Mouse (Mus musculus): ENCODE measurements at regions not wholly inside any gene's neighbourhood (a gene's known extent, or its start where the extent isn't known, plus 50 kb on each side); places are given as distances from the start of the nearest gene placed in this dataset.
A peak's percentile ranks its signal among the peaks of the same experiment; 100 is the strongest.

DNA sequence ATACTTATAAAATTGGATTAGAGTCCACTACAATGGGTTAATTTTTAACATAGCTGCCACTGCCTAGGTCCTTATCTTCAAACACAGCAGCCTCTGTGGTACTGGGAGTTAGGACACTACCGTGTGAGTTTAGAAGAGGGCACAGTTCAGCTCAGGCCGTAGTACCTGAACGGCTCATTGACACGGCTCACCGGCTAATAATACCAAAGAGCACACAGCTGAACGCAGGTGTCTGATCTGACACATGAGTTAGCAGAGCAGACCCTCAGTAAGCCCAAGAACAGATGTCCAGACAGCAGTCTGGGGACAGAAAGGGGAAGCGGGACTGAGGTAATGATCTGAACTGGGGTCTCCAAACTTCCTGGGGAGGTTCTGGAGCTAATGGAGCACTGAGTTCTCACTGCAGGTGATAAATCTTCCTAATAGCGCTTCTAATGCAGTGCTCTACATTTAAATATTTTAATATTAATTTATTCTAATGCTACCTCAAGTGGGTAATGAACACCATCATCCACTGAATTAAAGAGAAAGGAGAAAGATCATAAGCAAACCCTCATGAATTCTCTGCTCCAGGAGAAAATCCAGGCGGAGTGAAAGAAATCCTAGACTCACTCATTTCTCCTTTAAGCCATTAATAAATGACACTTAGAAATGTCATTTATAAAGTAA is 90.8 kb upstream of the Rapgef5 start:
- no peak for DNase-seq (ENCODE audit: extremely low spot score in 1 of 2, low spot score in 1 of 2)

DNA sequence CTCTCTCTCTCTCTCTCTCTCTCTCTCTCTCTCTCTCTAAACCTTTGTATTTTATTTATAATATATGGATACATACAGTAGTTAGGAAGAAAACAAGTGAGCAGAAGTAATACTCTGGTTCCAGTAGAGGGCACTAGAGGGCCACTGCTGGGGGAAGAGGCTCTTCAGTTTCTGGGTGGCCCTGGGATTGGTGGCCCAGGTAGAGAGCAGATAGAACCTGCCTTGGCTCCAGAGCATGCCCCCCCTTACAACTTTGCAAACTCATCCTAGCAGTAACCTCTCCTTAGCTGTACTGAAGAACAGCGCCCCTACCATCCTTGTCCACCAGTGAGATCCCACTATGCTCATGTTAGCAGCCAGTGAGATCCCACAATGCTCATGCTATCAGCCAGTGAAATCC is 88.8 kb upstream of the Rapgef5 start:
- DNase-seq (ENCODE audit: extremely low spot score in 1 of 2, low spot score in 1 of 2): peak in 1 of 2 experiments; percentile 53

DNA sequence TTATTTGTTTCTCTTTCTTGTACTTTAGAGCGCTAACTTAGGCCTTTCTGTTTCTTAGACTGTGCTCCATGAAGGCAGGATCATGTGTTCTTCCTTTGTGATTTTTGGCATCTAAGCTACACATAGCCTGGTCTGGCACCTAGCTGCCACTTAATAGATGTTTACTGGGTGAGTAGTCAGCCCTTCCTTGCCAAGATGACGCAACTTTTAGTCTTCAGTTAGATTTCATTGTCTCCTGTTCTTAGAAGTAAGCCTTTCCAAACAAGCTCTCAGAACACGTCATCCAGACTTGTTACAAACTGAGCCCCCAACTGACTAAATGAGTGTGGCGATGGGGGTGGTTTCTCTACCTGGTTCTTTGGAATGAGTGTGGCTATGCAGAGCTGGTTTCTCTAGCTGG is 85.4 kb upstream of the Rapgef5 start:
- no peak for DNase-seq (ENCODE audit: extremely low spot score in 1 of 2, low spot score in 1 of 2)

DNA sequence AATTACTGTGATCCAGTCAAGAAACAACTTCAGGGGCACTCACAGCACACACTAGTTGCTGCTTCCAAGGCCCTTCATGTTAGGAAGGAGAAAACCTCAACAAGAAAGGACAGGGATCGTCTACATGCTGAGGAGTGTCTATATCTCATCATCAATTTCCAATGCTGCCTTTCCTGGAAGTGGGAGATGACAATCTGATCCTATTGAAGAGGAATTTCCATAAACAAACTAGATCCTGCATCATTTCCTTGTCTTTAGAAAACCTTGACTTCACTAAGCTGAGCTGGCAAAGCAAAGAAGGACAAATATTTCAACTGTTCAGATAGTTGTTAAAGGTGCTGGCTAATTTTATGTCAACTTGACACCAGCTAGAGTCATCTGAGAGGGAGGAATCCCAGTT is 83.5 kb upstream of the Rapgef5 start:
- no peak for DNase-seq (ENCODE audit: extremely low spot score in 1 of 2, low spot score in 1 of 2)

DNA sequence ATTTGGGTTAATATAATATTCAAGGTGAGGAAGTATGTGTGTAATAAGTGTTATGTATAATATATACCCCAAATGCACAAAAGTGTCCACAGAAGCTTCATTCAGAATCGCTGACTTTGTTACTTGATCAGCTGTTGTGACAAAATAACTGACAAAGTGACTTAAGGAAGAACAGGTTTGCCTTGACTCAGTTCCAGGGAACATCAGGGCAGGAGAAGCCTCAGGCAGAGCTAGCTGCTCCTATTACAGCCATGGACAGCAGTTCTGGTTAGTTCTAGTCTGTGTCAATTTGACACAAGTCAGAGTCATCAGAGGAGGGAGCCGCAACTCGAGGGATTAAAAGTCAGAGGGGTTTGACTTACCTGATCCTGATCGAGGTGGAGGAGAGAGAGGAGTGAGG is 79.3 kb upstream of the Rapgef5 start:
- DNase-seq (ENCODE audit: extremely low spot score in 1 of 2, low spot score in 1 of 2): no peak

DNA sequence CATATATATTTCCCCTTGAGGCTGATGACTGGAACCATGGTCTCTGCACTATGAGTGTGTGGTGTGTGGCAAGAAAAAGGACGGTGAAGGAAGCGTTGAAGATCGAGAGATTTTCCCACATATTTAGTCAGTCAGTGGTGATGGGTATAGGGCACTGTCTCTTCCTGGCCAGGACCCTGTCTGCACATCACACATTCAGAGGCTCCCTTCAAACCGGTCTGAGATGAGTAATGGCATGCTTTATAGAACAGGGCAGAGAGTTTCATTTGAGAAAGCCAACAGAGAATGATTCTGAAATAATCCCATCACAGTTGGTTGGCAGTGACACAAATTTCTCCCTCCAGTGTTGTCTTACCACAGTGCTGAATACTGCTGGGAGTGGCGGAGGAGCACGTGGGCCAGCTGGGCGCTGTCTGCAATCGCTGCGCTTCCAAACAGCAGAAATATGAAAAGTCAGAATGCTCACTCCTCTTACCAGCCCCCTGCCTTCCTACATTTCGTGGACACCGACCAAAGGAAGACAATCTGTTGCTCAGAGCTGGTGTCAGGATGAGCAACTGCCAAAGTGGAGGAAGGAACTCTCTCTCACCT is 77.2 kb upstream of the Rapgef5 start:
- DNase-seq (ENCODE audit: extremely low spot score in 1 of 2, low spot score in 1 of 2): peak in 1 of 2 experiments; percentile 24

DNA sequence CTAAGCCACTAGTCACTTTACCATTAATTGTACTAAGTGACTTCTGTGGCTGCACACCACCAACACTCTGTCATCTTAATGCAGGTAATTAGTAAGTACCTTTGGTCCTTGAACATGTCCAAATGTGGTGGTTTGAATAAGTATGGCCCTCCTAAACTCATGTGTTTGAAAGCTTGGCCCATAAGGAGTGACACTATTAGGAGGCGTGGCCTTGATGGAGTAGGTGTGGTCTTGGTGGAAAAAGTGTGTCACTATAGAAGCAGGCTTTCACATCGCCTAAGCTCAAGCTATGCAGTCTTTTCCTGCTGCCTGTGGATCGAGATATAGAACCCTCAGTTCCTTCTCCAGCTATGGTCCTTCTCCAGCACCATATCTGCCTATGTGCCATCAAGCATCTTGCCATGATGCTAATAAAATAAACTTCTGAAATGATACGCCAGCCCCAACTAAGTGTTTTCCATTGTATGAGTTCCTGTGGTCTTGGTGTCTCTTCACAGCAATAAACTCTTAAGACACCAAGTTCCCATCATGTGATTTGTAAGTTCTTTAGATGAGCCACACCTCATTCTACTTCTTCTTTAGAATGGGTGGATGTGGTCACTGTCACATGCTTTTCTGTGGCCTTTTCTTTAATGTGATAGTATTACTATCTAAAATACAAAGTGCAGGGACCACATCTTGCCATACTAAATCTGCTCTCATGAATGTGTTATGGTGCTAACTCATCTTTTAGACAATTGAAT is 71.9 kb upstream of the Rapgef5 start:
- DNase-seq (ENCODE audit: extremely low spot score in 1 of 2, low spot score in 1 of 2): no peak

DNA sequence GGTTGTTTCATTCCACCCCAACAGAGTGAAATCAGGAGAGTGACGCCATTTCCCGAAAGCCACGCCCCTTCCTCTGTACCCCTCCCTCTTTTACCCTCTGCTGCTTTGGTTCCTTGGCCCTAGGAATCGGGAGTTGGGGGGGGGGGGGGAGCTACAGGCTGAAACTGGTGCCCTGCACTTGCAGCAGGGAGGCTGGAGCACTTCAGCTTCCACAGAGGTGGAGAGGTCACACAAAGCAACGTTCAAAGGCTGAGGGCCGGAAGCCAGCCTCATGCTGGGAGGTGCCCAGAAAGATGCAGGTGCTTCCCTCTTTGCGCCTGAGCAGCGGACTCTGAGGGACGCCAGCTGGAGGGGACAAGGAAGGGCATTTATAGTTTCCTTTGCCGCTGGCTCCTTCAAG is 69.1 kb upstream of the Rapgef5 start:
- no peak for DNase-seq (ENCODE audit: extremely low spot score in 1 of 2, low spot score in 1 of 2)

DNA sequence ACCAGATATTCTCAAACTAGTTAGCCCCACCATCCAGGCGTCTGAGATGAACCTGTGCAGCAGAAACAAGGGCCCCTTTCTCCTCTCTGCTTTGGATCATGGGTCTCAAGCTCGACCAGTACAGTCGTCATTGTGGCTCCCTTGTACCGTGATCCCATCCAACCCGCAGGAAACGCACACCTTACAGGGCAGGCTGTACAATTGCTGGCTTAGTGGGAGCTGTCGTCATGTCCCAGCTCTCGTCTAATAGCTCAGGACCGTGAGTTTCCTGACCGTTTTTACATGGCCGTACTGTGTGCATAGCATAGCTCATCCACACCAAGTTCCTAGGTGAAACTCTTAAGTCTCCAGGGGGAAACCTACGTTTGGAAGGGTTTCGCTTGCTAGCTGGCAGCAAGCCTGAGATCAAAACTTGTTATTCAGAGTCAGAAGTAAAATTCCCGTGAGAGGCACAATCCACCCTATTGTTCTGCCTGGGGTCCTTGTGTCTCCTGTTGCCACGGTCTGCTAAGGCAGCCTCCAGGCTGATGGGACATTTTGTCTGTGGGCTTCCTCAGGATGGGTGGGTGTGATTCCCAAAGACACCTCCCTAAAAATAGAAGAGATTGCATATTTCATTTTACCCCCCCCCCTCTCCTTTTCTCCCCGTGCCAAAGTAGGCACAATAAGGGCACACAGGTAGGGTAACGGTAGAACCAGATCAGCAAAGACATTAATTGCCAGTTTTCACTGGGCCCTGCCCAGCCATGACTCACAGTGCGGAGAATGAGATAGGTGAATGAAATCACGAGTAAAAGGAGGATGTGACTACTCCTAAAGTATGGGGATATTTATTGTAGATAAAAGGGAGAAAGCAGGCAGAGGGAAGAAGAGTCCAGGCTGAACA is 68.2 kb upstream of the Rapgef5 start:
- DNase-seq (ENCODE audit: extremely low spot score in 1 of 2, low spot score in 1 of 2): no peak

DNA sequence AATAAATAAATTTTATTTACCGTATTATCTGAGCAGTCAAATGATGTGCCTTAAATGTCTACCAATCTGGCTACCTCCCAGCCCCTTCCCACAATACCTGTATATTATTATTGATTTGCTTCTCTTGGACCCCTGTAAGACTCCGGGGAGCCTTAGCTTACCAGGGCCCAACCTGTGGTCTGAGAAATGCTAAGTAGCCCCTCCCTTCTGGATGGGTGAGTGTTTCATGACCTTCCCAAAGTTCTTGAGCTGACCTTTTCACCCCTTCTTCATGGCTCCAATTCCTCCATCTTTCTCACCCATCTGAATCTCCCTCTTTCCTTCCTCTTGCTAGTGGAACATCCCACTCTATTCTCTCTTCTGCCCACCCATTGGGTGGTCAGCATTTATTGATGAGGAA is 67.2 kb upstream of the Rapgef5 start:
- no peak for DNase-seq (ENCODE audit: extremely low spot score in 1 of 2, low spot score in 1 of 2)

DNA sequence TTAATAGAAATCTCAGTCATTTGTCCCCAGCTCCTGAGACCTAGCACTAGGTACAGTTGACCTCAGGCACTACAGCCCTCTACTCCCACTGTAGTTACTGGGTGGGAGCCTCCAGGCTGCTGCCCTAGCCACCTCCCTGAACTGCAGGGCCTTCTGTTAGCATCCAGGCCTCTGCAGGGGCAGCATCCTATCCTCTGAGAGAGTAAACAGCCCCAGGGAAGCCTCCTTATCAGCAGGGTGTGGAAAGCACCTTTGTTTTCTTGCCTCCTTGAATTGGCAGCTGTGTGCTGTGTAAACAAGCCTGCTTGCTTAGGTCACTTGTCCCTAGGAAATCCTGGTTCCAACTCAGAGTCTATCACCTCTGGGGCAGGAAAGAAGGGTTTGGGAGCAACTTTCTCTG is 66.2 kb upstream of the Rapgef5 start:
- no peak for DNase-seq (ENCODE audit: extremely low spot score in 1 of 2, low spot score in 1 of 2)

DNA sequence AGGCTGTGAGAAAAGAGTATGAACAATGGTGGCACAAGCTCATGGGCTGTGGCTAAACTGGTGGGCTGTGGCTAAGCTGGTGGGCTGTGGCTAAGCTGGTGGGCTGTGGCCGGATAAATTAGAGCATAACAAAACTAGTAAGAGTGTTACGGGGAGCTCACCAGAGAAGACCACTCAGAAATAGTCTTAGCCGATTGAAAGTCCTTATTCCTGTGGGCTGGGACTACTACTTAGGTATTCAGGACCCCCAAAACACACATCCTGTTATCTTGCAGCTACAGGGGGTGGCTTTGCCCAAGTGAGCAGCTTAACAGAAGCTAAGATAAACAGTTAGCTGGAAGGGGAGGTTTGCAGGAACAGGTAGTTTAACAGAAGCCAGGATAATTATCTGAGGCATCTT is 65.4 kb upstream of the Rapgef5 start:
- no peak for DNase-seq (ENCODE audit: extremely low spot score in 1 of 2, low spot score in 1 of 2)

DNA sequence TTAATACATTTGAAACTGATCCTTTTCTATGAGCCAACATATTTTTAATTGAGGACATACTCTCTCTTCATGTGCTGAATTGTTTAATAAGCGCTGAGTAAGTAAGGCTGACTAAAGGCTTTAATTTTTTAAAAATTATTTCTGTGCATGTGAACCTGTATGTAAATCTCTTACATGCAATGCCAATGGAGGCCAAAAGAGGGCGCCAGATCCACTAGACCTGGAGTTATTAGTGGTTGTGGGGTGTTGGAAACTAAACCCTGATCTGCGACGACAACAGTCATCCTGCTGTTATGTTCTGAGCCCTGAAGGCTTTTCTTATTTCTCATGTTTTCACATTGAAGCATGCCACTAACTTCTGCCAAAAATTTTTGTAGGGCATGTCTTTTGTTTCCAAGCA is 64.8 kb upstream of the Rapgef5 start:
- DNase-seq (ENCODE audit: extremely low spot score in 1 of 2, low spot score in 1 of 2): no peak

DNA sequence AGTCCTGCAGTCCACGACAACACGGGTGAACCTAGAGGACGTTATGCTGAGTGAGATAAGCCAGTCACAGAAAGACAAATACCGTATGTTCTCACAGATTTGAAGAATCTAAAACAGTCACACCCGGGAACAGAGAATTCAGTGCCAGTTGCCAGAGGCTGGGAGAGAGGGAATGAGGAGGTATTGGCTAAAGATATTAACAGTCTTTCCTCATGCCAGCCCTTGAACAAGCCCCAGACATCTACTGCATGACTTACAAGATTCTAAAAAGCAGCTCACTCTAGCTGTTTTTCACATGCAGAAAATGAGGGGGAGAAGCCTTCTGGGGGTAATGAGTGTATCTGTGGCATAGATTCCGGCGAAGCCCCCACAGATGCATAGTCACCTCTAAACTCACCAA is 60.5 kb upstream of the Rapgef5 start:
- no peak for DNase-seq (ENCODE audit: extremely low spot score in 1 of 2, low spot score in 1 of 2)

DNA sequence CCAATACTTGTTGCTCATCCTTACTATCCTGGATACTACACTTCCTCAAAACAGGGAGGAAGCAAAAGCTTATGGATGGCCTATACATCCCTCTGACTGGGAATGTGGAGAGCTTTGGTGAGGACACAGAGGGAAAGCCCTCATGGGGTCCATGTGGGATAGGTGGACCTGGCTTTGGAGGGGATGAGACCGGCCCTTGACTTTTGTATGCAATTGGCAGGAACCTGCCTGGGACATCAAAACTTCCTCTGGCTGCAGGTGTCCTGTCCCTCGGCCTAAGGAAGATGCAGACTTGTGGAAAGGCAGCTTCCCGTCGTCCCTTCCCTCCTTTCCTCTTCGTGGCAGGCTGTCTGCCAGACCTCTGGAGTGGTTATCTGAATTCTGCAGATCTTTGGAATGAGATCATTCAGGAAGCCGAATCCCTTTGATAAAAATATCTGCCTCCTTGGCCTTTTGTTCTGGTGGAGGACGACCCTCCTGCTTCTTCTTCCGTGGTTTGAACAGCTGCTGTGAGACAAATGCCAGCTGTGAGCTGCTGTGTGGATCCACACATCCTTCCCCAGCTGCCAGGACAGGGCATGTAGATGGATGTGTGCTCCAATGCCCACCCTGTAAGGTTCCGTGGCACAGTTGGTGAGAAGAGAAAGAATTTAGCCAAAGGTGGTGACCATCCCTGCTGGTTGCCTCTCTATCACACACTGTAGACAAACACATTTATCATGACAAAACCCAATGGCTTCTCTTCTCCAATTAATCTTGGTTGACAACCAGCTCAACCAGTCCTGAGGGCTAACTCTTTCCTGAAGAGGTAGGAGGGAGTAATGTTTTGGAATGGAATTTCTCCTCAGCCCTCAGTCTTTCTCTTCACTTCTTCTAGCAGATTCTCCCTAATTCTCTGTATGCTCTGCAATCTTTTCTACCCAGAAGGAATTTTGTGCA is 57.9 kb upstream of the Rapgef5 start:
- no peak for DNase-seq (ENCODE audit: extremely low spot score in 1 of 2, low spot score in 1 of 2)

DNA sequence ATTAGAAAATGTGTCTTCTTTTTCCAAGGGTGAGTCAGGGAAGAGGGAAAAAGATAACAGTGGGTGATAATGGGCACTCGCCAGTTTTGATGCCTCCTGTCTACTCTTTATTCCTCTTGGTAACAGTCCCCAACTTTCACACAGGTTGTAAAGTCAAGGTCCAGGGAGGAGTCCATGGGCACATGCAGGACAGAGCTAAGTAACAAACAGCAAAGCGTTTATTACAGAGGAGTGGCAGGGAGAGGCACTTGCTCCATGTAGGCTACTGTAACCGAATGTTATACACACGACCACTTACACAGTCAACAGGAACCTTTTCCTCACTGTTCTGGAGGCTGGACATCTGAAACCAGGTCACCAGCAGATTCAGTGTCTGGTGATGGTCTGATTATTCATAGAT is 56.7 kb upstream of the Rapgef5 start:
- DNase-seq (ENCODE audit: extremely low spot score in 1 of 2, low spot score in 1 of 2): no peak

DNA sequence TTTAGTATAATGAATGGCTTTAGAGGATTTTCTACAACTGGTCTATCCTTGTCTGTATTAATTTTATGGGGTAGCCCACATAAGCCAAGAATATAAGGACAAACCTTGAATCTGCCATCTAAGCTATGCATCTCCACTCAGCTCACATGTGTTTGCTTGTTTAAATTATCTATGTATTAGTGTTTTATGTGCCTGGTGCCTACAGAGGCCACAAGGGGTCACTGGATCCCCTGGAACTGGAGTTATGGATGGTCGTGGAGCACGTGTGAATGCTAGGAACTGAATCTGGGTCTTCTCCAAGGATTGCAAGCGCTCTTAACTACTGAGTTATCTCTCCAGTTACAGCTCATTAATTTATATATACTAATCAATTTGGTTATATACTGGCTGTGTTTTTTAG is 51.1 kb upstream of the Rapgef5 start:
- no peak for DNase-seq (ENCODE audit: extremely low spot score in 1 of 2, low spot score in 1 of 2)

DNA sequence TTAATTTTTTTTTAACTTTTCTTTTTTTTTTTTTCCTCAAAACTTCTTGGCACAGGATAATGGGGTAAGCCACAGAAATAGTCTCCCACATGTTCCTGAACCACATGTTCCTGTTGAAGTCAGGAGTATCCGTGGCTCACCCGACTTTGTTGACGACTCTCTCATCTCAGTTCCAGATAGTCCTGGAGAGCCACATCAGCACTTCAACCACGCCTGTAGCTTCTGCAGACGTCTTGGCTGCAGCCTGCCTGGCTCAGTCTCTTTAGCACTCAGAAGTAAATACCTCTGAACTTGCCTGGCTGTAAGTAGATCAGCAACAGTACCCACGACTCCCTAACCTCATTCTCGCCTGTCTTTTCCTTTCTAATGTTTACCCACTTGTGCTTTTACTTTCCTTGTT is 50.3 kb upstream of the Rapgef5 start:
- DNase-seq (ENCODE audit: extremely low spot score in 1 of 2, low spot score in 1 of 2): no peak
